Mouse (Mus musculus) erythroblast, embryonic 14.5 days (primary cell): ENCODE measurements around the gene Irf2. TPM values are rescaled to one million over a fixed set of nuclear protein-coding genes. Genes with fewer than 3 reads are reported as not detected.

Experiments used
- H3K27me3 ChIP-seq: 2 replicates; pipeline ENCODE4 v1.6.1; 2012; ENCODE audit warnings: inconsistent platforms; ENCODE audit not compliant: control insufficient read depth
- H3K36me3 ChIP-seq: 2 replicates; pipeline ENCODE4 v1.6.1; 2012; ENCODE audit warnings: mild to moderate bottlenecking, inconsistent platforms; ENCODE audit not compliant: control insufficient read depth
- H3K4me1 ChIP-seq: 2 replicates; pipeline ENCODE4 v1.6.1; 2012; ENCODE audit warnings: inconsistent platforms; ENCODE audit not compliant: control insufficient read depth
- H3K4me3 ChIP-seq: replicated peaks from 2 replicates; pipeline ENCODE3; 2012; ENCODE audit warnings: moderate library complexity, mild to moderate bottlenecking, inconsistent platforms
- H3K9me3 ChIP-seq: 2 replicates; pipeline ENCODE4 v1.6.1; 2012; ENCODE audit warnings: low read length, inconsistent platforms, mixed read lengths; ENCODE audit not compliant: control insufficient read depth
- GATA1 ChIP-seq: IDR thresholded peaks from 2 replicates; pipeline ENCODE4 v1.6.1; 2012; ENCODE audit warnings: low read length, inconsistent platforms, mixed read lengths
- TAL1 ChIP-seq: IDR thresholded peaks from 3 replicates; pipeline ENCODE4 v1.6.1; 2012; ENCODE audit warnings: low read length, inconsistent platforms, mixed read lengths
- polyA plus RNA-seq: library from polyadenylated mRNA; stranded (reverse); fragments of >175 nt; gene quantifications from 2 replicates; pipeline ENCODE4 v1.2.3, GENCODE M21; 2012

Irf2 gene
- polyA plus RNA-seq, 1 experiment, result 0.81 TPM

GRCm38 (mm10) chr8:46848931-46849330, 109.4 kb downstream of the Irf2 start:
- no peak for TF ChIP-seq TAL1
- TF ChIP-seq GATA1, result no peak
- H3K9me3 ChIP-seq, result no peaks in the 10 kb centered on the region
- no peaks in the 10 kb centered on the region for H3K27me3 ChIP-seq
- H3K4me3 ChIP-seq, result no peak overlapping the region
- peaks cover 24% of the 10 kb centered on the region for H3K36me3 ChIP-seq
- peaks cover 9% of the 10 kb centered on the region for H3K4me1 ChIP-seq

- TF ChIP-seq GATA1 (no peak), TAL1 (no peak)
- H3K36me3 ChIP-seq, result peaks cover 22% of the 10 kb centered on the region
These were observed 109.9 kb downstream of the Irf2 start for GRCm38 (mm10) chr8:46849458-46849857.

GRCm38 (mm10) chr8:46850258-46850897, 110.8 kb downstream of the Irf2 start:
- TF ChIP-seq GATA1 (no peak), TAL1 (no peak)
- no peaks in the 10 kb centered on the region; the same call in 1 of the 2 replicates for H3K4me1 ChIP-seq
- no peak overlapping the region for H3K4me3 ChIP-seq
- peaks cover 18% of the 10 kb centered on the region for H3K36me3 ChIP-seq
- H3K27me3 ChIP-seq, result no peaks in the 10 kb centered on the region
- no peaks in the 10 kb centered on the region for H3K9me3 ChIP-seq

More at GRCm38 (mm10) chr8:46849458-46849857, 109.9 kb downstream of the Irf2 start:
- Histone ChIP-seq H3K9me3 (no peaks in the 10 kb centered on the region), H3K4me1 (peaks cover 7% of the 10 kb centered on the region), H3K4me3 (no peak overlapping the region), H3K27me3 (no peaks in the 10 kb centered on the region)

DNA sequence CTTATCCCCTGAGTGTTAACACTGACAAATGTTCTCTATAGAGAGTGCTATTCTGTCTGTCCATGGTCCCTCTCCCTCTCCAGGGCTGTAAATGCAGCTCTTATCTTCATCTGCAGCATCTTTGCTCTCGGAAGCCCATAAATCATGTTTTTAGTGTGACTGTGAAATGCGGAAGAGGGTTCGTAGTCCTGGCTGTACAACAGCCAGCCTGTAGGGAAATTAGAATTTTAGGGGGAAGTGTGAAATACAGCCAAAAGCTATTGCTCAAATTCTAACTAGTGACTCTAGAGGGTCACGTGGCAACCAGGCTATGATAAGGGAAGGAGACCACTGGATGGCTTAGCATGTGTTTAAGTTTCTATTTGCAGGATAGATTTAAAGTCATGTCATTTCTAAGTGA, 112.0 kb downstream of the Irf2 start:
- no peaks in the 10 kb centered on the region for H3K4me1 ChIP-seq
- peaks cover 8% of the 10 kb centered on the region for H3K36me3 ChIP-seq
- TF ChIP-seq GATA1 (no peak), TAL1 (no peak)
- no peaks in the 10 kb centered on the region for H3K27me3 ChIP-seq
- no peak overlapping the region for H3K4me3 ChIP-seq
- H3K9me3 ChIP-seq, result no peaks in the 10 kb centered on the region

DNA sequence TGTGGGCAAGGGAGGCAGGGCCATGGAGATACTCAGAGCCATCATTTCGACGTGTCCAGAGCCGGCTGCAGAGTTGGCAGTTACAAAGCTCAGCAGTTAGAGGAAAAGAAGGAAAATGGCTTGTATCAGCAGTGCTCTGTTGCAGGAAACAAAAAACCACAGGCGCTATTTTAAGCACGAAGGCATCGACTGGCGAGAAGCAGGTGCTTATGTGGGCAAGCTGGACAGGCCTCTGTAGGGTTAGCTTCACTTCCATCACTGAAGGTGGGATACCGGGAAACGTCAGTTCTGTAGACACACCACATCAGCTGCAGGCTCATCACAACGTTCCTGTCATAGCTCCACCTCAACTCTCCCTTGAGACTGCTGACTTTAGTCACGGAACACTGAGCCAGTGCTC, 112.8 kb downstream of the Irf2 start:
- Histone ChIP-seq H3K4me1 (no peaks in the 10 kb centered on the region), H3K36me3 (peaks cover 5% of the 10 kb centered on the region), H3K27me3 (no peaks in the 10 kb centered on the region), H3K9me3 (no peaks in the 10 kb centered on the region), H3K4me3 (no peak overlapping the region)
- TF ChIP-seq GATA1 (no peak), TAL1 (no peak)

- no peaks in the 10 kb centered on the region for H3K36me3 ChIP-seq
- no peaks in the 10 kb centered on the region for H3K4me1 ChIP-seq
- TF ChIP-seq GATA1 (no peak), TAL1 (no peak)
- no peaks in the 10 kb centered on the region for H3K27me3 ChIP-seq
- H3K4me3 ChIP-seq, result no peak overlapping the region
- no peaks in the 10 kb centered on the region for H3K9me3 ChIP-seq
These were observed 119.8 kb downstream of the Irf2 start for GRCm38 (mm10) chr8:46859164-46859846.

DNA sequence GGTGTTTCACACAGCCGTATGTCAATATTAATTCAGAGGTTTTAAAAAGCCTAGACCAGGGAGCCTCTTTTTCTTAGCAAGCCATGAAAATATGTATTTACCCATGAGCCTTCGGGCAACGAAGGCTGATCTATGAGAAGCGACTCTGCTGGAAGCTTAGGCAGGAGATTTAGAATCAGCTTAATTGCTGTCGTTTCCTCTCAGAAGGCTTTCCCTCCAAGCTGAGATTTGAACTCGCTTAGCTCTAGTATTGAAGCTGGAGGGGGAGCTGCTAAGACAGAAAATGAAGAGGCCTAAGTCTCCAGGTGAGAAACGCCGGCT, 120.3 kb downstream of the Irf2 start:
- Histone ChIP-seq H3K9me3 (no peaks in the 10 kb centered on the region), H3K36me3 (no peaks in the 10 kb centered on the region), H3K4me1 (no peaks in the 10 kb centered on the region), H3K27me3 (no peaks in the 10 kb centered on the region), H3K4me3 (no peak overlapping the region)
- TF ChIP-seq TAL1 (no peak), GATA1 (no peak)

GRCm38 (mm10) chr8:46862508-46862907, 123.0 kb downstream of the Irf2 start:
- Histone ChIP-seq H3K27me3 (no peaks in the 10 kb centered on the region), H3K36me3 (no peaks in the 10 kb centered on the region), H3K4me3 (no peak overlapping the region), H3K4me1 (no peaks in the 10 kb centered on the region), H3K9me3 (no peaks in the 10 kb centered on the region)
- TF ChIP-seq GATA1 (no peak), TAL1 (no peak)

DNA sequence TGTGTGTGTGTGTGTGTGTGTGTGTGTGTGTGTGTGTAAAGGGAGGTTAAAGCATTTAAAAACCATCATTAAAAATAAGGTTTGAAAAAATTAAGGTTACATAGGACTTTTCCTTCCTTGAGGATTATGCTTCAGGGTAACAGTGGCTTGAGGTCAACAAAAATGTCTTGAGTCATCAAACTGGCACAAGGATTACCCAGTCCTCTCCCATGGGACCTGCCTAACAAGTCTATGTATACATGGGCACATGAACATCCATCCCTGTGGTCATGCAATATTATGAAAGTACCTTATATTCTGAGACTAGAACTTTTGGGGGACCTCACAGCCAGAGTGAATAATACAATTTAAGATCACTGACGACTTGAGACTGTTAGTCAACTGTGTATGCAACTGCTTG, 125.9 kb downstream of the Irf2 start:
- no peaks in the 10 kb centered on the region for H3K27me3 ChIP-seq
- TF ChIP-seq TAL1 (no peak), GATA1 (no peak)
- no peak overlapping the region for H3K4me3 ChIP-seq
- H3K36me3 ChIP-seq, result no peaks in the 10 kb centered on the region
- H3K9me3 ChIP-seq, result no peaks in the 10 kb centered on the region
- H3K4me1 ChIP-seq, result no peaks in the 10 kb centered on the region
